Mouse (Mus musculus) layer of hippocampus, adult 2 months (tissue): ENCODE measurements around the gene Hnrnpab. TPM values are rescaled to one million over a fixed set of nuclear protein-coding genes. Genes with fewer than 3 reads are reported as not detected.
A peak's percentile ranks its signal among the peaks of the same experiment; 100 is the strongest.

Experiments used
- DNase-seq, 2 experiments: peaks; one replicate each; pipeline ENCODE4 v3.0.0; 2022; ENCODE audit warnings: low spot score in 2 of 2
- H3K27ac ChIP-seq: fragments of 200-600 bp; 2 replicates; pipeline ENCODE4 v1.8.1; 2022
- H3K4me3 ChIP-seq: fragments of 200-600 bp; 2 replicates; pipeline ENCODE4 v1.8.1; 2022; ENCODE audit warnings: mild to moderate bottlenecking
- CTCF ChIP-seq: fragments of 200-600 bp; conservative IDR thresholded peaks from 2 replicates; pipeline ENCODE4 v1.8.1; 2022; ENCODE audit warnings: antibody characterized with exemption, mild to moderate bottlenecking, moderate library complexity
- total RNA-seq, 2 experiments: library from RNA; stranded (reverse); gene quantifications; 2 replicates each; pipeline ENCODE4 v1.2.3; 2021

Gene Hnrnpab
- total RNA-seq, 2 experiments from 2014 or later, result 149 to 155 TPM

- H3K4me3 ChIP-seq, result no peak overlapping the region
- no peak for DNase-seq
- no peak for TF ChIP-seq CTCF
- no peak overlapping the region for H3K27ac ChIP-seq
Observed at GRCm38 (mm10) chr11:51568801-51569200, 37.8 kb downstream of the Hnrnpab start.

DNA sequence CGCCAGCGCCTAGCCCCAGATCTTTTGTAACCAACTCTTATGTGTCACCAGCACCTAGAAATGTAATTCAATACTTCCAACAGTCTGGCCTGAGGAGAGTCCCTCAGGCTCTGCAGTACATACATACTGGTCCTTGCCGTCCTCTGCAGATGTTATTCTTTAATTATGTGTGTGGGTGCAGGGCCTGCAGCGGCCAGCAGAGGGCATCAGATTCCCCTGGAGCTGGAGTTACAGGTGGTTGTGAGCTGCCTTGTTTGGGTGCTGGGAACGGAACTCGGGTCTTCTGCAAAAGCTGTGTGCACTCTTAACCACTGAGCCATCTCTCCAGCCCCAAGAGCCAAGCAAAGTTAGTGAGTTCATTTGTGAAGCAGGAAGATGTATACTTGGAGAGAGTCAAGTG is 40.7 kb downstream of the Hnrnpab start:
- Histone ChIP-seq H3K4me3 (no peak overlapping the region), H3K27ac (no peak overlapping the region)
- no peak for DNase-seq
- peak; percentile 53 for TF ChIP-seq CTCF

DNA sequence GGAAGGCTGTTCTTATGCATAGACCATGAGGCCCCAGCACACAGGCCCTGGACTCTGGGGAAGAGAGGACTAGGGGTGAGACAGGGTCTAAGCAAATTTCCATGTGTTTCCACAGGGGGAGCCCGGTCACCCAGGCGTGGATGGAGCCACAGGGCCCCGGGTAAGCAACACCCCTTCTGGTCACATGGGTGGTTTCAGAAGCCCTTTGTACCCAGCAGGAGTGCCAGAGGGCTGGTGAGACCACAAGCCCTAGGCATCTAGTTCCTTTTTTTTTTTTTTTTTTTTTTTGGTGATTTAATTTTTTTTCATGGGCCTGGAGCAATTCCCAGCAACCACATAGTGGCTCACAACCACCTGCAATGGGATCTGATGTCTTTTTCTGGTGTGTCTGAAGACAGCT is 41.6 kb downstream of the Hnrnpab start:
- Histone ChIP-seq H3K4me3 (no peak overlapping the region), H3K27ac (no peak overlapping the region)
- DNase-seq, result no peak
- no peak for TF ChIP-seq CTCF

DNA sequence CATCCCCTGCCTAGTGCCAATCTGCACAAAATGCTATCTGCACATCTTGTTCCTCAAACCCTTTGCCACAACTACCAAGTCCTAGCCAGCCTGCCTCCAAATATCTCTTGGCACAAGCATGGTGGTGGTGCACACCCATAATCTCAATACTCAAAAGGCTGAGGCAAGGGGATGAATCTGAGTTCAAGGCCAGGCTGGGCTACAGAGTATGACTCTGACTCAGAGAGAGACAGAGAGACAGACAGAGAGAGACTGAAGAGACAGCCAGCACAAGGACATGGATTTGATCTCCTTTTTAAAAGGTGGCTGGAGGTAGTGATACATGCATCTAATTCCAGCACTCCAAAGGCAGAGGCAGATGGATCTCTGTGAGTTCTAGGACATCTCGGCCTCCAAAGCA is 43.4 kb downstream of the Hnrnpab start:
- no peak for TF ChIP-seq CTCF
- no peak for DNase-seq
- H3K4me3 ChIP-seq, result no peak overlapping the region
- H3K27ac ChIP-seq, result no peak overlapping the region

- DNase-seq, result no peak
- TF ChIP-seq CTCF, result no peak
- Histone ChIP-seq H3K4me3 (no peak overlapping the region; the same call in 1 of the 2 replicates), H3K27ac (no peak overlapping the region)
Observed at GRCm38 (mm10) chr11:51555066-51555465, 51.6 kb downstream of the Hnrnpab start.

DNA sequence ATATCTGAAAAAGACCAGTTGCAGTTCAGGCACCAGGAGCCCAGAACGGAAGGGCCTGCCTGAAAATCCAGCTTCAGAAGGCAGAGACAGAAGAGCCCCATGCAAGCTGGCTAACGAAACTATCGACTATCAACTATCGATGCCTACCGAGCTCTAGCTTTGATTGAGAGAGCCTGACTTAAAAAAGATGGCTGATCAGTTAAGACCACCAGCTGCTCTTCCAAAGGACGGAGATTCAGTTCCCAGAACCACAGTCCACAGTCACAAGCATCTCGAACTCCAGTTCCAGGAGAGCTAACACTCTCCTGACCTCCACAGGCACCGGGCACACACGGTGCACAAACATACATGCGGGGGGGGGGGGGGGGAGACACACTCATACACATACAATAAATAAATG is 52.1 kb downstream of the Hnrnpab start:
- TF ChIP-seq CTCF, result no peak
- no peak for DNase-seq

DNA sequence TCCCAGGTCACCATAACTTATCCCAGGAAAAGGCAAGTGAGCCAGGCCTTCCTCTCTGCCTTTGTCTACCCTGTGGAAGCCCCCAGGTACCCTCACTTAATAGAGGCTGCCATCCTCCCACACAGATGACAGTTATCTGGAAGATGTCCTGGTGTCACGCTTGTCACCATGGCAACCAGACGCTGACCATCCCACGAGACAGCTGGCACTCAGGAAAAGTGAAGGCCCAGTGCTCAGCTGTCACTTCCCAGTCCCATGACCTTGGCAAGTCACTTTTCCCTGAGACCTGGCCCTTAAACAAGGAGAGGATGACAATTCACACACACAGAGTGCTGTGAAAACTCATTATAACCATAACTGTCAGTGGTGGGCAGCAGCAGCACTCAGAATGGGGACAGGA is 54.6 kb downstream of the Hnrnpab start:
- Histone ChIP-seq H3K4me3 (no peak overlapping the region), H3K27ac (no peak overlapping the region)
- DNase-seq, result no peak

More for the DNA sequence above, 52.1 kb downstream of the Hnrnpab start:
- H3K4me3 ChIP-seq, result peak overlapping the region; percentile 17; the same call in 1 of the 2 replicates
- H3K27ac ChIP-seq, result no peak overlapping the region

DNA sequence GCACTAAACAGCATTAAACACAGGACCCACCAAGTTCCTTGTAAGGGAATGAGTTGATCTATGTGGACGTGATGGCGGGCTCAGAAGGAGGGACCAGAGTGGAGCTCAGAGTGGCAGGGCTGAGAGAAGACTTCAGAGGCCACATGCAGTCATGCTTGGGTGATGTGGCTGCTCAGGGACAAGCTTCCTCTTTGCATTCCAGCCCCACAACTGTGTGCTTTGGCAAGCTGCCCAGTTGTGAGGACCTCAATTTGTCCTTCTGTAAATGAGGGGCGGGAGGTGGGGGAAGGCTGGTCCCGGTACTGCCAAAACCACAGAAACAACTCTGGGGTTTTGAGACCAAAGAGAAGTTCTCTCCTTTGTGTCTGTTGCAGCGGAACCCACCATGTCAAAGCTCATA is 55.4 kb downstream of the Hnrnpab start:
- DNase-seq, result no peak
- Histone ChIP-seq H3K27ac (no peak overlapping the region), H3K4me3 (no peak overlapping the region)
- TF ChIP-seq CTCF, result no peak

More for the DNA sequence above, 54.6 kb downstream of the Hnrnpab start:
- TF ChIP-seq CTCF, result no peak

Other genes with a start within 250 kb of the Hnrnpab start
- gene Phykpl, start 22.1 kb downstream of the Hnrnpab start, total RNA-seq, result 1 to 10 TPM; 8.1 to 9.4 TPM
- gene Nhp2, start 12.9 kb upstream of the Hnrnpab start, total RNA-seq, result 10 to 100 TPM; 41.7 to 48.2 TPM
- 10 to 100 TPM; 59.8 to 65.2 TPM for gene Rmnd5b, start 29.0 kb upstream of the Hnrnpab start, total RNA-seq
- 10 to 100 TPM; 11.3 to 16.4 TPM for gene N4bp3, start 44.0 kb upstream of the Hnrnpab start, total RNA-seq
- gene D930048N14Rik, start 44.1 kb upstream of the Hnrnpab start, total RNA-seq, result 1 to 10 TPM; 1.4 to 2.4 TPM
- gene 0610009B22Rik, start 82.0 kb upstream of the Hnrnpab start, total RNA-seq, result 10 to 100 TPM; 33.7 to 37.3 TPM
- gene Sec24a, start 156.8 kb upstream of the Hnrnpab start, total RNA-seq, result 10 to 100 TPM; 17.6 to 21.6 TPM
- 10 to 100 TPM; 71.7 to 72.0 TPM for gene Sar1b, start 156.8 kb upstream of the Hnrnpab start, total RNA-seq